Mouse (Mus musculus): ENCODE measurements around the gene Akt1s1. TPM values are rescaled to one million over a fixed set of nuclear protein-coding genes. Genes with fewer than 3 reads are reported as not detected.

Gene Akt1s1
- polyA plus RNA-seq, 1 experiment from 2014 or later = 118 TPM

DNA sequence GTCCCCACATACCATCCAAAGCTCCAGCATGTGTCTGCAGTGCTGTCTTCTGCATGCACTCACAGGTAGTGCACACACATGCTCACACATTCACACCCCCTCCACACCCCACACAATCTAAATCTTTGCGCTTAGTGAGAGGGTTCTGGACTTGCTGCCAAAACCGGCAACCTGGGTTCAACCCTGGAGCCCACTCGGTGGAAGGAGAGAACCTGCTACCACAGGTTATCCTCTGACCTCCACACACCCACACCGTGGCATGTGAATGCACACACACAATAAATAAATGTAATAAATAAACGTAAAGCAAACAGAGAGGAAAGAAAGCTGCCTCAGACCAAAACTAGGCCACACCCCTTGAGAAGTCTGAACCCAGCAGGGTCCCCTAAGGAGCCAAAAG is 1.0 kb upstream of the Akt1s1 start:
- Histone ChIP-seq H3K9me3 (no peaks in the 10 kb centered on the region), H3K27me3 (no peaks in the 10 kb centered on the region), H3K9ac (no peak overlapping the region), H3K4me2 (peak overlapping the region; percentile 84), H3K36me3 (peaks cover 57% of the 10 kb centered on the region), H3K4me1 (peaks cover 36% of the 10 kb centered on the region), H3K27ac (peak overlapping the region; percentile 100; the same call in 1 of the 2 replicates), H3K4me3 (peak overlapping the region; percentile 72)
- WGBS = 64% methylated on average over 5 of the region's 5 CpGs
- no peak for ATAC-seq (ENCODE audit: insufficient number of reproducible peaks, low FRiP score, low TSS enrichment, low read depth)

DNA sequence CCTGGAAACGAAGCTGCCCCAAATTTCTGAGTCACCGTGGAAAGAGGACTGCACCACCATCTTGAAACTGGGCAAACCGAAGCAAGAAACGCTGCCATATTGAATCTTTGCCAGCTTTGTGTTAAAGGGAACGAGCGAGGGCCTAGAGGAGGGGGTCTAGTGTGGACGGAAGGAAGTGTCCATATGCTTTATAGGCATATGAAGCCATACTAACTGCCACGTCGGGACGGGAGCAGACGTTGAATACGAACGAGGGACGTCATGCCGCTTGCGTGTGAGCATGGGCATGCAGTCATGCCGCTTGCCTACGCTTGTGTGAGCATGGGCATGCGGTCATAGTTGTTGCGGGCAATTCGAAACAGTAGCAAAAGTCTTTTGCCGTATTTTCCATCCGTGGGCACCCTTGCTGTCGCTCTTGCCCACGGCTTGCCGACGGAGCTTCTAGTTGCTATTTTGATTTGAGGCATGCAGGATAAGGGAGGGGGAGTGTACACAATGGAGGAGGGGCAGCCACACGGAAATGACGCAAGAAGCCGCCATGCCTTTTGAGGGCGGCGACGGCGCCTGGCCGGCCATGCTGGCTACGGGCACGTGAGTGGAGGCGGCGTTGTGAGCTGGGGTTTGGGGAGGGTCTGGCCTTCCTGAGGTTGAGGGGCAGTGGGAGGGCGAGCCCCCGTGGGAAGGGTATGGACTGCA is 773 bp downstream of the Akt1s1 start:
- peaks cover 53% of the 10 kb centered on the region for H3K4me1 ChIP-seq
- ATAC-seq (ENCODE audit: insufficient number of reproducible peaks, low FRiP score, low TSS enrichment, low read depth) = peak; percentile 77
- peak overlapping the region; percentile 100 for H3K27ac ChIP-seq
- H3K4me2 ChIP-seq = peak overlapping the region; percentile 84
- H3K9ac ChIP-seq = peak overlapping the region; percentile 64
- peaks cover 44% of the 10 kb centered on the region for H3K36me3 ChIP-seq
- H3K4me3 ChIP-seq = peak overlapping the region; percentile 72
- no peaks in the 10 kb centered on the region for H3K27me3 ChIP-seq
- H3K9me3 ChIP-seq = no peaks in the 10 kb centered on the region
- under 1% methylated on average over 41 of the region's 41 CpGs for WGBS

DNA sequence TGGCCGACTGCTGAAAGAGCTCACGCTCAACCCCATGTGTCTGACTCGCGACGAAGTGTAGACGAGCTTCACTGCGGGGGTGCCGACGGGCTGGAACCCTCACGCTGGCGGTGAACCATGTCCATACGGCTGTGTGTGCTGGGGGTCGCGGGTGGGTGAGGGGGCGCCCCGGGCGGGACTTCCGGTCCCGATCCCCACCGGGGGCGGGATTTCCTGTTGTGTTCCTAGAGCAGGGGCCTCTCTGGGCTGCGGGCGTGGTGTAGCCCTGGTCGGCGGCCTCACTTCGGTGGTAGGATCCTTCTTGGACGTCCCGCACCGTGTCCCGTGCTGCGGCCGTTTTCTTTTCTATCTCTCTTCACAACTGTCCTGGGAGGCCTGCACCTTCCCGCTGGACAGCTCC is 1.4 kb downstream of the Akt1s1 start:
- Histone ChIP-seq H3K27me3 (no peaks in the 10 kb centered on the region), H3K9me3 (no peaks in the 10 kb centered on the region), H3K4me1 (peaks cover 58% of the 10 kb centered on the region), H3K27ac (peak overlapping the region; percentile 100), H3K9ac (peak overlapping the region; percentile 64), H3K36me3 (peaks cover 38% of the 10 kb centered on the region), H3K4me2 (peak overlapping the region; percentile 84), H3K4me3 (peak overlapping the region; percentile 72)
- under 1% methylated on average over 33 of the region's 33 CpGs for WGBS
- ATAC-seq (ENCODE audit: insufficient number of reproducible peaks, low FRiP score, low TSS enrichment, low read depth) = peak; percentile 49

DNA sequence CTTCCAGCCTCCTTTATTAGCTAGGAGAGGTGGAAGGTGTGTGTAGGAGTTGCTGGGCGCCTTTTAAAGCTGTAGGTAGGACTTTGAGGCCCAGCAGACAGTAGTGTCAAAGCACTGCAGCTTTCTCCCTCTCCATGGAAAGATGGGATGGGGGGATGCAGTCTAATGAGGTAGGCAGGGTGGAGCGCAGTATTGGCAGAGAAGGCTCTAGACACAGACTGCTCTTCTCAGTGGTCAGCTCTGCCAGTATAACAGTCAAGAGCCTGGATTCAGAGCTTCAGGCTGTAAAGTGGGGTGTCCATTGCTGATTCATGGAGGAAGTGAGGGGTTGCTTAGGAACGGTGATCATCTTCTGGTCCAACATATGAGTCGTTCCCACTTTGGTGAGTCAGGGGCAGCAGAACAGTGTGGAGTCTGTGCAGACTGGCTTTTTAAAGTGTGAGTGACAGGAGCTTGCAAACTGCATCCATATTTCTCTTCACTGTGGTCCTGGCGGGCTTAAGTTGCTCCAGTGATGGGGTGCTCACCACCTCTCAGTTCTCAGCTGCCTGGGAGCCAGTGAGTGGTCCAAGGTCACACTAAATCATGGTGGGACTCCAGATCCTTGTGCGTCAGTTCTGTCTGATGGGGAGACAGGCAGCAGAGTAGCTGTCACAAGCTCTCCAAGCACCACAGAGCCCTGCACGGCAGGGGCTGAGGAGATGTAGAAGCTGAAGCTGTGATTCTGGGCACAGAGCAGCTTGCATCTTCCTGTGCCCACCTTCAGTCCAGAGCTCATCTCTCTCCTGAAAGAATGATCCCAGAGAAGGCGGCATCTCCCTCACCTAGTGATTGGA is 2.2 kb downstream of the Akt1s1 start:
- Histone ChIP-seq H3K9ac (peak overlapping the region; percentile 64), H3K27me3 (no peaks in the 10 kb centered on the region), H3K4me2 (peak overlapping the region; percentile 84), H3K4me1 (peaks cover 66% of the 10 kb centered on the region), H3K27ac (peak overlapping the region; percentile 100), H3K4me3 (peak overlapping the region; percentile 72), H3K36me3 (peaks cover 30% of the 10 kb centered on the region), H3K9me3 (no peaks in the 10 kb centered on the region)
- WGBS = 76% methylated on average over 8 of the region's 8 CpGs
- ATAC-seq (ENCODE audit: insufficient number of reproducible peaks, low FRiP score, low TSS enrichment, low read depth) = no peak

DNA sequence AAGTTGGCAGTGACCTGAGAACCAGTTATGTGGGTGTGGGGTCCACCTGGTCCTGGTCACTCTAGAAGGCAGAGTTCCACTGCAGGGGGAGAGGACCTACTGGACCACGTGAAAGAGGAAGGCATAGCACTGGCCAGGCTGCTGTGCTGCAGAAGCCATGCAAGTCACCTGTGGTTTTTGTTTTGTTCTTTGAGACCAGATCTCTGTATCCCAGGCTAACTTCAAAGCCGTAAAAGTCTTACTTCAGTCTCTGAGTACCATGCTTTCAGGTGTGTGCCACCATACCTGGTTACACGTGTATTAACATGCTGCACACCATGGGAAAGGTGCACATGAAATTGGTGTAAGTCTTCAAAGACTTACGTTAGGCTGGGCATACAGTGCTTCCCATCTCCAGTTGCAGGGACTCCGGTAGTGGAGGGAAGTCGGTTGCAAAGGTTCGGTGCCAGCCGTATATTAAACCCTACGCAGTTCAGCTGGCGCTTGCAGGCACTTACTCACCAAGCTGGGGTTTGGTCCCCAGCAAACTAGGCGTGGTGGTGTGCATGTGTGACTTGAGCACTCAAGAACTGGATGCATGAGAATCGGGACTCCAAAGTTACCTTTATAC is 2.9 kb downstream of the Akt1s1 start:
- 88% methylated on average over 12 of the region's 12 CpGs for WGBS
- H3K4me2 ChIP-seq = no peak overlapping the region
- ATAC-seq (ENCODE audit: insufficient number of reproducible peaks, low FRiP score, low TSS enrichment, low read depth) = no peak
- peaks cover 69% of the 10 kb centered on the region for H3K4me1 ChIP-seq
- peaks cover 23% of the 10 kb centered on the region for H3K36me3 ChIP-seq
- H3K27me3 ChIP-seq = no peaks in the 10 kb centered on the region
- no peaks in the 10 kb centered on the region for H3K9me3 ChIP-seq
- H3K27ac ChIP-seq = no peak overlapping the region
- H3K9ac ChIP-seq = no peak overlapping the region
- H3K4me3 ChIP-seq = peak overlapping the region; percentile 72; the same call in 1 of the 2 replicates

DNA sequence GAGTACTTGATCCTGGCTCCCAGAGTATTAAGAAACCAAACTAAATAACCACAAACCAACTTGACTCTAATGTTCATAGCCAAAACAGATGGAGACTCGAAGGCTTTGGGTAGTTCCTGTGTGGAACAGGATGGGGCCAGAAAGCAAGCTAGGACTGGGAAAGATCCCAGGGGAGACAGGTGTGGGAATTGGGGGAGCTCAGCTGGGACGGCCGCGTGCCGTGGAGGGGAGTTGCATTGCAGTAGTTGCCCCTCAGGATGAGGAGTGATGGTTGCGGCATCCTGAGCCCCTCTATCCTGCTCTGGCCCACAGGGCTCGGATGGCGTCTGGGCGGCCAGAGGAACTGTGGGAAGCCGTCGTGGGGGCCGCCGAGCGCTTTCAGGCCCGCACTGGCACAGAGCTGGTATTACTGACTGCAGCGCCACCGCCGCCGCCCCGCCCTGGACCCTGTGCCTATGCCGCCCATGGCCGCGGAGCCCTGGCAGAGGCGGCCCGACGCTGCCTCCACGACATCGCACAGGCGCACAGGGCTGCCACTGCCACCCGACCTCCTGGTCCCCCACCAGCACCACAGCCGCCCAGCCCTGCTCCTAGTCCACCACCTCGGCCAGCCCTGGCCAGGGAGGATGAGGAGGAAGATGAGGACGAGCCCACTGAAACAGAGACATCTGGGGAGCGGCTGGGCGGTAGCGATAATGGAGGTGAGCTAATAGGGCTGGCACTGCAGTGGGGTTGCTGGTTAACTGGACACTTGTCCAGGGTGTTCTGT is 3.7 kb downstream of the Akt1s1 start:
- H3K27me3 ChIP-seq = no peaks in the 10 kb centered on the region
- no peaks in the 10 kb centered on the region for H3K9me3 ChIP-seq
- no peak overlapping the region for H3K27ac ChIP-seq
- WGBS = 89% methylated on average over 35 of the region's 36 CpGs
- H3K36me3 ChIP-seq = peaks cover 20% of the 10 kb centered on the region
- no peak overlapping the region for H3K4me2 ChIP-seq
- H3K4me3 ChIP-seq = no peak overlapping the region
- H3K9ac ChIP-seq = no peak overlapping the region
- ATAC-seq (ENCODE audit: insufficient number of reproducible peaks, low FRiP score, low TSS enrichment, low read depth) = no peak
- peaks cover 66% of the 10 kb centered on the region for H3K4me1 ChIP-seq

DNA sequence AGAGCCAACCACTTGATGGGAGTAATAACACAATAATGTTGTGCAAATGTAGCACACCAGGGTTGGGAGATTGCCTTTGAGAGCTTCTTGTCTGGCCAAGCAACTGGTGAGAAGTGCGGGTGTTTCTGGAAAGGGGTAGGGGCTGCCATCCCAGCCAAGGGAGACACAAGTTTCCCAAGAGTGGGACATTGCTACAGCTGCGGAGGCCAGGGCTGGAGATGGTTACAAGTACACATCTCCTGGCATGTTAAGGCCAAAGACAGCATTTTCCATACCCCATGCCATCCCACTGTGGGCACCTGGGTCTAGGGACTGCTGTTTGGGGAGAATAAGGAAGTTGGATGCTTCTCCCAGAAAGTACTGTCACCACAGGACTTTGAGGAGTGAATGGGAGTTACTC is 4.3 kb downstream of the Akt1s1 start:
- Histone ChIP-seq H3K27ac (no peak overlapping the region), H3K4me1 (peaks cover 66% of the 10 kb centered on the region), H3K4me2 (no peak overlapping the region), H3K9ac (no peak overlapping the region), H3K9me3 (no peaks in the 10 kb centered on the region), H3K27me3 (no peaks in the 10 kb centered on the region), H3K36me3 (peaks cover 20% of the 10 kb centered on the region), H3K4me3 (no peak overlapping the region)
- ATAC-seq (ENCODE audit: insufficient number of reproducible peaks, low FRiP score, low TSS enrichment, low read depth) = no peak
- WGBS = 91% methylated on average over 2 of the region's 2 CpGs

DNA sequence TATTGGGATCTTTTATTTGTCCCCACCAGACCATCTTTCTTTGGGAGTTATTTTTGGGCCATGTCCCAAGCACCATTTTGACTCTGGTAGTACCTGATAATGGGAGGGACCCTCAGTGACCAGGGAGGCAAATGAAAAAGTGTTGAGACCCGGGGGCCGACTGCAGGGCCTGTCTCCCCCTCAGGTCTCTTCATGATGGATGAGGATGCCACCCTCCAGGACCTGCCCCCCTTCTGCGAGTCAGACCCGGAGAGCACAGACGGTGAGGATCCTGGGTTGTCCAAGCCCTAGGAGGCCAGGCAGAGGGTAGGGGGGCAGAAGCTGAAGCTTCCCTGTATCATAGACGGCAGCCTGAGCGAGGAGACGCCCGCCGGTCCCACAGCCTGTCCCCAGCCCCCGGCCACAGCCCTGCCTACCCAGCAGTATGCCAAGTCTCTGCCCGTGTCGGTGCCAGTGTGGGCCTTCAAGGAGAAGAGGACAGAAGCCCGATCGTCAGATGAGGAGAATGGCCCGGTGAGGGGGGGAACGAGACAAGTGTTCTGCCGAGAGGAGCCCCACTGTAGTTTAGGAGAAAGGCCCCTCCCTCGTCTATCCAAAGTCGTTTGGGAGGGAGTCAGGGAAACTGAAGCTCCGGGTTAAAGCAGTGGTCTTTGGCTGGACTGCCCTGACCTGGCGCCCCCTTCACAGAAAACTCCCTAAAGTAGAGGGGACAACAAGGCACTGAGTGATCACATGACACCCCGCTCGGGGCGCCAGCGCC is 5.0 kb downstream of the Akt1s1 start:
- Histone ChIP-seq H3K9me3 (no peaks in the 10 kb centered on the region), H3K27me3 (no peaks in the 10 kb centered on the region), H3K27ac (peak overlapping the region; percentile 93), H3K9ac (peak overlapping the region; percentile 51), H3K36me3 (peaks cover 20% of the 10 kb centered on the region), H3K4me2 (peak overlapping the region; percentile 86), H3K4me3 (peak overlapping the region; percentile 48), H3K4me1 (peaks cover 71% of the 10 kb centered on the region)
- ATAC-seq (ENCODE audit: insufficient number of reproducible peaks, low FRiP score, low TSS enrichment, low read depth) = no peak
- WGBS = 24% methylated on average over 26 of the region's 26 CpGs

DNA sequence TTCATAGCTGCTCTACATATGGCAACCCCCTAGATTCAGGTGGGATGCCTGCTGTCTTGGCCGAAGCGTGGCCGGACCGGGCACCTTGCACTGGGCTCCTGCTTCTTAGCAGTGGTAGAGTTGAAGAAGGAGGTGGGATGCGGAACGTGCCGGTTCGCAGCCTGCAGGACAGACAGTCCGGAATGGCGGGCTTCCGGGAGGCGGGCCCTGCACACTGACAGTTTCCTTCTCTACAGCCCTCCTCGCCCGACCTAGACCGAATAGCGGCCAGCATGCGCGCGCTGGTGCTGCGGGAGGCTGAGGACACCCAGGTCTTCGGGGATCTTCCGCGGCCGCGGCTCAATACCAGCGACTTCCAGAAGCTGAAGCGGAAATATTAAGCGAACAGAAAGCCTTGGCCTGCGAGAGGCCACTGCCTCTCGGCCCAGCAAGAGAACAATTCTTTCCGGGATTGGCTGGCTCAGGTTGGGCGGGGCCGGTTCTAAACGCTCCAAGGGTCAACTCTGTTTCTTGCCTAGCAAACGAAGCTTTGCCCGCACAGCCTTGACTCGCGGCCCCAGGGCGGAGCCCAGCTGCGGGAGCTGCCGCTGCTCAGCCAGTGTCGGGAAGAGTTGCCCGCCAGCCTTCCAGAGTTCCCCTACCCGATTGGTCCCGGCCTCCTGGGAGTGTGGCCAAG is 5.7 kb downstream of the Akt1s1 start:
- peaks cover 20% of the 10 kb centered on the region for H3K36me3 ChIP-seq
- H3K9ac ChIP-seq = peak overlapping the region; percentile 51
- peak overlapping the region; percentile 86 for H3K4me2 ChIP-seq
- H3K4me1 ChIP-seq = peaks cover 73% of the 10 kb centered on the region
- H3K4me3 ChIP-seq = peak overlapping the region; percentile 48
- no peaks in the 10 kb centered on the region for H3K27me3 ChIP-seq
- peak overlapping the region; percentile 93 for H3K27ac ChIP-seq
- peak; percentile 12 for ATAC-seq (ENCODE audit: insufficient number of reproducible peaks, low FRiP score, low TSS enrichment, low read depth)
- H3K9me3 ChIP-seq = no peaks in the 10 kb centered on the region
- WGBS = 1% methylated on average over 45 of the region's 45 CpGs

DNA sequence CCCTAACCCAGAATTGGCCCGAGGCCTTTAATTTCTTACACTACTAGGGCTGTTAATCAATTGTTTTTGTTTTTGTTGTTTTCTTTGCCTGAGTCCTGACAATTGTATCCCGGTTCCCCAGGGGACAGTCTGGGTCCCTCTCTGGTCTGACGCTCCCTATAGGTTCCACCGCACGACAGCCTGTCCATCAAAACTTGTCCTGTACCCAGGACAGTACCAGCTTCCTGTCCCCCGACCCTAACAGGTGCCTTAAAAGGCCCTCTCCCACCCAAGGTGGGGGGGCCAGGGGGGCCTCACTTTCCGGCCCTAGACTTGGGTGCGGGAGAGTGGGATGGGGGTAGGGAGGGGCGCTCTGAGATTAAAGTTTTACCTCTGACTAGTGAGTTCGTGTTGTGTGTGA is 6.2 kb downstream of the Akt1s1 start:
- no peak for ATAC-seq (ENCODE audit: insufficient number of reproducible peaks, low FRiP score, low TSS enrichment, low read depth)
- peak overlapping the region; percentile 51; the same call in 1 of the 2 replicates for H3K9ac ChIP-seq
- 40% methylated on average over 10 of the region's 10 CpGs for WGBS
- peak overlapping the region; percentile 86 for H3K4me2 ChIP-seq
- H3K4me1 ChIP-seq = peaks cover 73% of the 10 kb centered on the region
- H3K4me3 ChIP-seq = peak overlapping the region; percentile 48
- peaks cover 20% of the 10 kb centered on the region for H3K36me3 ChIP-seq
- H3K27me3 ChIP-seq = no peaks in the 10 kb centered on the region
- no peaks in the 10 kb centered on the region for H3K9me3 ChIP-seq
- peak overlapping the region; percentile 93 for H3K27ac ChIP-seq

Data from limb, embryonic 15.5 days (tissue).